Mouse (Mus musculus): ENCODE results near the gene Tesc. TPM values are rescaled to one million over a fixed set of nuclear protein-coding genes. Genes with fewer than 3 reads are reported as not detected.

Gene Tesc
- total RNA-seq, 2 experiments from 2014 or later: 92.6 to 94.2 TPM

GRCm38 (mm10) chr5:118042599-118042998 is 15.1 kb downstream of the Tesc start:
- DNase-seq (ENCODE audit: low spot score in 2 of 2): peak in 1 of 2 experiments; percentile 74

GRCm38 (mm10) chr5:118043761-118044160 is 16.2 kb downstream of the Tesc start:
- no peak for DNase-seq (ENCODE audit: low spot score in 2 of 2)

- DNase-seq (ENCODE audit: low spot score in 2 of 2): peak; percentile 85 to 91
Observed at GRCm38 (mm10) chr5:118044907-118045306, 17.4 kb downstream of the Tesc start.

- DNase-seq (ENCODE audit: low spot score in 2 of 2): no peak
Observed at GRCm38 (mm10) chr5:118045385-118045784, 17.8 kb downstream of the Tesc start.

- DNase-seq (ENCODE audit: low spot score in 2 of 2): no peak
Observed at GRCm38 (mm10) chr5:118047091-118047757, 19.7 kb downstream of the Tesc start.

- no peak for DNase-seq (ENCODE audit: low spot score in 2 of 2)
Observed at GRCm38 (mm10) chr5:118048412-118048811, 20.9 kb downstream of the Tesc start.

- no peak for DNase-seq (ENCODE audit: low spot score in 2 of 2)
Observed at GRCm38 (mm10) chr5:118048928-118049327, 21.4 kb downstream of the Tesc start.

GRCm38 (mm10) chr5:118050743-118051142 is 23.2 kb downstream of the Tesc start:
- no peak for DNase-seq (ENCODE audit: low spot score in 2 of 2)

- DNase-seq (ENCODE audit: low spot score in 2 of 2): no peak
Observed at GRCm38 (mm10) chr5:118051981-118052662, 24.6 kb downstream of the Tesc start.

GRCm38 (mm10) chr5:118053205-118053604 is 25.7 kb downstream of the Tesc start:
- no peak for DNase-seq (ENCODE audit: low spot score in 2 of 2)

GRCm38 (mm10) chr5:118057508-118058111 is 30.1 kb downstream of the Tesc start:
- DNase-seq (ENCODE audit: low spot score in 2 of 2): peak in 1 of 2 experiments; percentile 66

GRCm38 (mm10) chr5:118058858-118059257 is 31.3 kb downstream of the Tesc start:
- DNase-seq (ENCODE audit: low spot score in 2 of 2): no peak

- DNase-seq (ENCODE audit: low spot score in 2 of 2): no peak
Observed at GRCm38 (mm10) chr5:118059646-118060045, 32.1 kb downstream of the Tesc start.

GRCm38 (mm10) chr5:118061391-118061790 is 33.8 kb downstream of the Tesc start:
- no peak for DNase-seq (ENCODE audit: low spot score in 2 of 2)

GRCm38 (mm10) chr5:118063181-118063621 is 35.7 kb downstream of the Tesc start:
- DNase-seq (ENCODE audit: low spot score in 2 of 2): peak; percentile 56 to 85

- no peak for DNase-seq (ENCODE audit: low spot score in 2 of 2)
Observed at GRCm38 (mm10) chr5:118064284-118064901, 36.9 kb downstream of the Tesc start.

GRCm38 (mm10) chr5:118065516-118066255 is 38.1 kb downstream of the Tesc start:
- DNase-seq (ENCODE audit: low spot score in 2 of 2): no peak

- DNase-seq (ENCODE audit: low spot score in 2 of 2): peak in 1 of 2 experiments; percentile 74
Observed at GRCm38 (mm10) chr5:118066828-118067227, 39.3 kb downstream of the Tesc start.

GRCm38 (mm10) chr5:118067572-118067971 is 40.0 kb downstream of the Tesc start:
- DNase-seq (ENCODE audit: low spot score in 2 of 2): no peak

GRCm38 (mm10) chr5:118067984-118068494 is 40.5 kb downstream of the Tesc start:
- no peak for DNase-seq (ENCODE audit: low spot score in 2 of 2)

- DNase-seq (ENCODE audit: low spot score in 2 of 2): peak; percentile 73 to 92
Observed at GRCm38 (mm10) chr5:118069315-118069714, 41.8 kb downstream of the Tesc start.
